Mouse (Mus musculus) bone marrow macrophage, adult 2 months (primary cell): Measurements from ENCODE around the gene Dlg1.

Experiments
- CTCF ChIP-seq: IDR thresholded peaks from 2 replicates; pipeline ENCODE4 v1.5.1; 2012; ENCODE audit warnings: low read depth, mild to moderate bottlenecking, low read length, moderate library complexity
- POLR2A ChIP-seq: IDR thresholded peaks from 2 replicates; pipeline ENCODE4 v1.6.1; 2012; ENCODE audit warnings: mild to moderate bottlenecking, low read depth, low read length, borderline replicate concordance

DNA sequence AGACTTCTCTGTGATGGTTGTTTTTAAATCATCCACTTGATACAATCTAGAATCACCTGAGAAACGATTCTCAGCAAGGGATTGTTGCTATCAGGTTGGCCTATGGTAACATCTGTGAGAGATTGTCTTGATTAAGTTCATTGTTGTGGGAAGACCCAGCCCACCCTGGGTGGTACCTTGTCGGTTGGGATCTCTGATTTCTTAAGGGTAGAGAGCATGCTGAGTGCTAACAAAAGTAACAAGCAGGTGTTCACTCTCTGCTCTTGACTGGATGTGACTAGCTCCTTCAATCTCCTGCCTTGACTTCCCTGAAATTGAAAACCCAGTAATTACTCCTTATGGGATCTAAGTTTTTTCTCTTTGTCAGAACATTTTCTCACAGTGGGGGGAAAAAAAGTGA, 5.7 kb upstream of the Dlg1 start:
- no peak for TF ChIP-seq POLR2A
- TF ChIP-seq CTCF: no peak
